Mouse (Mus musculus): ENCODE results near the gene Parm1. TPM values are rescaled to one million over a fixed set of nuclear protein-coding genes. Genes with fewer than 3 reads are reported as not detected.

Parm1 gene
- polyA plus RNA-seq, 1 experiment = 0.29 TPM

DNA sequence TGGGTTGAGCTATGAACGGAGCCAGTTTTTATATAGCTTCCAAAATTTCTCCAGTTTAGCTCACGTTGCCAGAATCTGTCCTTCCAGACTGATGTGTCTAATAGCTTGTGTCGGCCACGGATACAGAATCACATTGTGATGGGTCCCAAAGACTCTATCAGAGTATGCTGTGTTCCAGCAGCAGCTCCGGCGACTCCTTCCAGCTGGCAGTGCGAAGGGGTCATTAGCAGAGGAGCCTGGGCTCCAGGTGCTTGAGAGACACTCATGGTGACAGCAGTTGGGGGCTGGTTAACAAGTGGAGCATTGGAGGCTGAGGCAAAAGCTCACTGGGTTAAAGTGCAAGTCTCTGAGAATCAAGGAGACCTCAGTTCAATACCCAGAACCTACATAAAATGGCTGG lies 61.5 kb downstream of the Parm1 start:
- no peaks in the 10 kb centered on the region for H3K79me2 ChIP-seq (ENCODE audit: control insufficient read depth, insufficient read depth)
- no peak overlapping the region for H3ac ChIP-seq (ENCODE audit: control insufficient read depth, insufficient read length, low read depth)
- no peaks in the 10 kb centered on the region for H3K79me3 ChIP-seq (ENCODE audit: low read depth)
- TF ChIP-seq MYOG (IDR thresholded peaks at IDR 0.05; ENCODE audit: control insufficient read depth, extremely low read depth, insufficient read length) = no peak
- no peak for TF ChIP-seq MAX (IDR thresholded peaks at IDR 0.05)
- no peak for TF ChIP-seq FOSL1 (IDR thresholded peaks at IDR 0.05; ENCODE audit: insufficient read depth, low read length, poor library complexity, severe bottlenecking)
- no peak for TF ChIP-seq CEBPB (IDR thresholded peaks at IDR 0.05; ENCODE audit: low read depth)
- TF ChIP-seq USF1 (IDR thresholded peaks at IDR 0.05; ENCODE audit: low read depth) = no peak
- TF ChIP-seq MYOD1 (IDR thresholded peaks at IDR 0.05; ENCODE audit: control insufficient read depth, insufficient read length, low read depth) = no peak
- no peak for TF ChIP-seq CTCF (IDR thresholded peaks at IDR 0.05; ENCODE audit: control insufficient read depth, insufficient read depth, insufficient read length)
- H3K4me3 ChIP-seq (ENCODE audit: insufficient read depth, poor library complexity, severe bottlenecking) = no peak overlapping the region
- no peaks in the 10 kb centered on the region for H3K27me3 ChIP-seq (ENCODE audit: control insufficient read depth, insufficient read depth, insufficient read length)
- no peaks in the 10 kb centered on the region for H3K36me3 ChIP-seq (ENCODE audit: control insufficient read depth, insufficient read depth)

DNA sequence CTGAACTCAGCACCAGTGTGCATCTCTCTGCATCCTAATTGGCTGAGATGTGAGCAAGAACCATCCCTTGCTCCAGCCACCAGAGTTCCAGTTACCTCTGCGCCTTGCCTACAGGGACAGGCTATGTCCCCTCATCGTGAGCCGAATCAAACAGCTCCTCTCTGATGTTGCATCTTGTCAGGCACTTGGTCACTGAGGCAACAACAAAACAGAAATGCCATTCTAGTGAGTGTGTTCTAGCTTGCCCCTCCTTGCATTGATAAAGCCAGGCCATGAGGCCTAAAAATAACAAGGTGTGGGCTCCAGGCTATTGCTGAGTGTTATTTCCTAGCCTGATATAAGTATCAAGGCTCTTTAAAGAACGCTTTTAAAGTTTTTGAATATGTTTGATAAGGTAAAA lies 64.4 kb downstream of the Parm1 start:
- Histone ChIP-seq H3K79me2 (ENCODE audit: control insufficient read depth, insufficient read depth) (no peaks in the 10 kb centered on the region), H3ac (ENCODE audit: control insufficient read depth, insufficient read length, low read depth) (no peak overlapping the region), H3K4me3 (ENCODE audit: insufficient read depth, poor library complexity, severe bottlenecking) (no peak overlapping the region), H3K36me3 (ENCODE audit: control insufficient read depth, insufficient read depth) (no peaks in the 10 kb centered on the region), H3K27me3 (ENCODE audit: control insufficient read depth, insufficient read depth, insufficient read length) (peaks cover under 1% of the 10 kb centered on the region), H3K79me3 (ENCODE audit: low read depth) (no peaks in the 10 kb centered on the region)
- TF ChIP-seq MYOD1 (IDR thresholded peaks at IDR 0.05; ENCODE audit: control insufficient read depth, insufficient read length, low read depth) (no peak), CEBPB (IDR thresholded peaks at IDR 0.05; ENCODE audit: low read depth) (no peak), MAX (IDR thresholded peaks at IDR 0.05) (no peak), MYOG (IDR thresholded peaks at IDR 0.05; ENCODE audit: control insufficient read depth, extremely low read depth, insufficient read length) (no peak), CTCF (IDR thresholded peaks at IDR 0.05; ENCODE audit: control insufficient read depth, insufficient read depth, insufficient read length) (no peak), USF1 (IDR thresholded peaks at IDR 0.05; ENCODE audit: low read depth) (no peak), FOSL1 (IDR thresholded peaks at IDR 0.05; ENCODE audit: insufficient read depth, low read length, poor library complexity, severe bottlenecking) (no peak)

DNA sequence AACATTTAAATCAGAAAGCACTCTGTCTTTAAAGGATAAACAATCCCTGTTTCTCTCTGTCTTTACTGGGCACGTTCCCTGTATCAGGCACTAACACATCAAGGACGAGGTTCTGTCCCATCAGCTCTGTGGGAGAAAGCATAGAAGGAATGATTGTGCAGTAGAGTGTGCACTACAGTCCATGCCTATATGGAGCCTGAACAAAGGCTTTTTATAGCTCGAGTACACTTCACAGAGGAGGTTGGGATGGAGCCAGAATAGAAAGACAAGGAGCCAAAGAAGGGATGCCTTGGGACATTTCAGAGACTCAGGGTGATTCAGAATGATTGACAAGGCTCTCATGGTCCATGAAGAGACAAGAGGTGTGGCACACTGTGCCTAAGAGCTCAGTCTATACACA lies 68.8 kb downstream of the Parm1 start:
- peaks cover 3% of the 10 kb centered on the region for H3K27me3 ChIP-seq (ENCODE audit: control insufficient read depth, insufficient read depth, insufficient read length)
- no peak overlapping the region for H3ac ChIP-seq (ENCODE audit: control insufficient read depth, insufficient read length, low read depth)
- H3K4me3 ChIP-seq (ENCODE audit: insufficient read depth, poor library complexity, severe bottlenecking) = no peak overlapping the region
- H3K36me3 ChIP-seq (ENCODE audit: control insufficient read depth, insufficient read depth) = no peaks in the 10 kb centered on the region
- TF ChIP-seq MYOG (IDR thresholded peaks at IDR 0.05; ENCODE audit: control insufficient read depth, extremely low read depth, insufficient read length) (no peak), CTCF (IDR thresholded peaks at IDR 0.05; ENCODE audit: control insufficient read depth, insufficient read depth, insufficient read length) (no peak), FOSL1 (IDR thresholded peaks at IDR 0.05; ENCODE audit: insufficient read depth, low read length, poor library complexity, severe bottlenecking) (no peak), MAX (IDR thresholded peaks at IDR 0.05) (no peak), USF1 (IDR thresholded peaks at IDR 0.05; ENCODE audit: low read depth) (no peak), CEBPB (IDR thresholded peaks at IDR 0.05; ENCODE audit: low read depth) (no peak), MYOD1 (IDR thresholded peaks at IDR 0.05; ENCODE audit: control insufficient read depth, insufficient read length, low read depth) (no peak)
- H3K79me3 ChIP-seq (ENCODE audit: low read depth) = no peaks in the 10 kb centered on the region
- H3K79me2 ChIP-seq (ENCODE audit: control insufficient read depth, insufficient read depth) = no peaks in the 10 kb centered on the region

GRCm38 (mm10) chr5:91594083-91594482 lies 76.7 kb downstream of the Parm1 start:
- Histone ChIP-seq H3ac (ENCODE audit: control insufficient read depth, insufficient read length, low read depth) (no peak overlapping the region), H3K79me3 (ENCODE audit: low read depth) (no peaks in the 10 kb centered on the region), H3K4me3 (ENCODE audit: insufficient read depth, poor library complexity, severe bottlenecking) (no peak overlapping the region), H3K36me3 (ENCODE audit: control insufficient read depth, insufficient read depth) (no peaks in the 10 kb centered on the region), H3K27me3 (ENCODE audit: control insufficient read depth, insufficient read depth, insufficient read length) (no peaks in the 10 kb centered on the region), H3K79me2 (ENCODE audit: control insufficient read depth, insufficient read depth) (no peaks in the 10 kb centered on the region)
- TF ChIP-seq FOSL1 (IDR thresholded peaks at IDR 0.05; ENCODE audit: insufficient read depth, low read length, poor library complexity, severe bottlenecking) = no peak
- TF ChIP-seq MYOD1 (IDR thresholded peaks at IDR 0.05; ENCODE audit: control insufficient read depth, insufficient read length, low read depth) = no peak
- no peak for TF ChIP-seq CTCF (IDR thresholded peaks at IDR 0.05; ENCODE audit: control insufficient read depth, insufficient read depth, insufficient read length)
- no peak for TF ChIP-seq CEBPB (IDR thresholded peaks at IDR 0.05; ENCODE audit: low read depth)
- no peak for TF ChIP-seq MAX (IDR thresholded peaks at IDR 0.05)
- TF ChIP-seq USF1 (IDR thresholded peaks at IDR 0.05; ENCODE audit: low read depth) = no peak
- TF ChIP-seq MYOG (IDR thresholded peaks at IDR 0.05; ENCODE audit: control insufficient read depth, extremely low read depth, insufficient read length) = no peak

DNA sequence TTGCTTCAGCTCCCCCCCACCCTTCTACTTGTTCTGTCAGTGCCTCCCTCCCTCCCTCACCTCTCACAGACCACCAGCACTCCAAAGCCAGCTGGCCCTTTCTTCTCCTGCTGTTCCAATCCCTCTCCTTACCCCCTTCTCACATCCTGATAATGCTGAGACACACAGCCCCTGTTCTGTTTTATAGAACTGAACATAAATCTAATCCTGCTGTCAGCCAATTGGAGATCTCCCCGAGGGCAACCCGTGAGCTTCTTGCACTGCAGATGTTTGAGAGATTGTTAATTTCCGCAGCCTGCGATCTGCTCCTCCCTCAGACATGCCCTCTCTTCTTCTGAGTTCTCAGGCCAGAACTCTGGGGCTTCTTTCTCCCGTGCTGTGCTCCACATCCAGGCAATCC lies 79.8 kb downstream of the Parm1 start:
- Histone ChIP-seq H3K36me3 (ENCODE audit: control insufficient read depth, insufficient read depth) (no peaks in the 10 kb centered on the region), H3ac (ENCODE audit: control insufficient read depth, insufficient read length, low read depth) (no peak overlapping the region), H3K79me3 (ENCODE audit: low read depth) (no peaks in the 10 kb centered on the region), H3K4me3 (ENCODE audit: insufficient read depth, poor library complexity, severe bottlenecking) (no peak overlapping the region), H3K27me3 (ENCODE audit: control insufficient read depth, insufficient read depth, insufficient read length) (no peaks in the 10 kb centered on the region), H3K79me2 (ENCODE audit: control insufficient read depth, insufficient read depth) (no peaks in the 10 kb centered on the region)
- TF ChIP-seq MAX (IDR thresholded peaks at IDR 0.05) (no peak), CEBPB (IDR thresholded peaks at IDR 0.05; ENCODE audit: low read depth) (no peak), USF1 (IDR thresholded peaks at IDR 0.05; ENCODE audit: low read depth) (no peak), FOSL1 (IDR thresholded peaks at IDR 0.05; ENCODE audit: insufficient read depth, low read length, poor library complexity, severe bottlenecking) (no peak), MYOD1 (IDR thresholded peaks at IDR 0.05; ENCODE audit: control insufficient read depth, insufficient read length, low read depth) (no peak), CTCF (IDR thresholded peaks at IDR 0.05; ENCODE audit: control insufficient read depth, insufficient read depth, insufficient read length) (no peak), MYOG (IDR thresholded peaks at IDR 0.05; ENCODE audit: control insufficient read depth, extremely low read depth, insufficient read length) (no peak)

DNA sequence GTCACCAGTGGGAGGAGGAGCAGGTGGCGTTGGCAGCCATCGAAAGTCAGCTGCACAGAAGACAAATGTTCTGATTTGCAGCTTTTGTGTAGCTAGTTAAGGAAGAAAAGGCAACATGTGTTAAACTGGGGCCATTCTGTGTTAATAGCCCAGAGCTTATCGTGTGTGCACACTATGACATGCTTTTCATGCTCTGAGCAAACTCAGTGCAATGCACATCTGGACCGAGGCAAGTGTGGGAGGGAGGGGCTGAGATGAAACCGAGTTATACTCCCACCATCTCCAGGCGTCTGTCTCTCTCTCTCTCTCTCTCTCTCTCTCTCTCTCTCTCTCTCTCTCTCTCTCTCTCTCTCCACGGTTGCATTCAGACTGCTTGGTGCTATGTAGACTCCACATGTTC lies 82.4 kb downstream of the Parm1 start:
- no peaks in the 10 kb centered on the region for H3K36me3 ChIP-seq (ENCODE audit: control insufficient read depth, insufficient read depth)
- TF ChIP-seq MYOG (IDR thresholded peaks at IDR 0.05; ENCODE audit: control insufficient read depth, extremely low read depth, insufficient read length) (no peak), FOSL1 (IDR thresholded peaks at IDR 0.05; ENCODE audit: insufficient read depth, low read length, poor library complexity, severe bottlenecking) (no peak), MYOD1 (IDR thresholded peaks at IDR 0.05; ENCODE audit: control insufficient read depth, insufficient read length, low read depth) (no peak), CTCF (IDR thresholded peaks at IDR 0.05; ENCODE audit: control insufficient read depth, insufficient read depth, insufficient read length) (no peak), CEBPB (IDR thresholded peaks at IDR 0.05; ENCODE audit: low read depth) (no peak), MAX (IDR thresholded peaks at IDR 0.05) (no peak), USF1 (IDR thresholded peaks at IDR 0.05; ENCODE audit: low read depth) (no peak)
- H3K79me2 ChIP-seq (ENCODE audit: control insufficient read depth, insufficient read depth) = no peaks in the 10 kb centered on the region
- H3K4me3 ChIP-seq (ENCODE audit: insufficient read depth, poor library complexity, severe bottlenecking) = no peak overlapping the region
- H3K79me3 ChIP-seq (ENCODE audit: low read depth) = no peaks in the 10 kb centered on the region
- H3ac ChIP-seq (ENCODE audit: control insufficient read depth, insufficient read length, low read depth) = no peak overlapping the region
- H3K27me3 ChIP-seq (ENCODE audit: control insufficient read depth, insufficient read depth, insufficient read length) = no peaks in the 10 kb centered on the region

Data from C2C12 (cell line).